Mouse (Mus musculus) left cerebral cortex, adult 2 months (tissue): ENCODE data around the gene Zfp385c. TPM values are rescaled to one million over a fixed set of nuclear protein-coding genes. Genes with fewer than 3 reads are reported as not detected.
A peak's percentile ranks its signal among the peaks of the same experiment; 100 is the strongest.
"Not testable (repeated sequence)": the region's sequence is repeated elsewhere in the genome, so short reads cannot be mapped to it uniquely, and the experiment has no call there.

Source experiments
- DNase-seq, 2 experiments: peaks; one replicate each; pipeline ENCODE4 v3.0.0; 2021 to 2022; ENCODE audit warnings: low spot score in 2 of 2, mixed read lengths in 1 of 2; ENCODE audit errors: extremely low spot score in 1 of 2
- H3K27ac ChIP-seq: fragments of 200-600 bp; 2 replicates; pipeline ENCODE4 v1.8.1; 2022
- H3K4me3 ChIP-seq: fragments of 200-600 bp; 2 replicates; pipeline ENCODE4 v1.8.1; 2022
- CTCF ChIP-seq: fragments of 200-600 bp; IDR thresholded peaks from 2 replicates; pipeline ENCODE4 v1.8.1; 2022; ENCODE audit warnings: antibody characterized with exemption, mild to moderate bottlenecking, moderate library complexity
- intact Hi-C: fragments of 180-260 bp; cut with DNase I; formaldehyde crosslinking; loops from one replicate; pipeline ENCODE4 v1.15.1; 2025
- total RNA-seq, 2 experiments: library from RNA; stranded (reverse); gene quantifications; 2 replicates each; pipeline ENCODE4 v1.2.3; 2021

Gene Zfp385c
- total RNA-seq, 2 experiments from 2014 or later, result 0.16 to 0.26 TPM

DNA sequence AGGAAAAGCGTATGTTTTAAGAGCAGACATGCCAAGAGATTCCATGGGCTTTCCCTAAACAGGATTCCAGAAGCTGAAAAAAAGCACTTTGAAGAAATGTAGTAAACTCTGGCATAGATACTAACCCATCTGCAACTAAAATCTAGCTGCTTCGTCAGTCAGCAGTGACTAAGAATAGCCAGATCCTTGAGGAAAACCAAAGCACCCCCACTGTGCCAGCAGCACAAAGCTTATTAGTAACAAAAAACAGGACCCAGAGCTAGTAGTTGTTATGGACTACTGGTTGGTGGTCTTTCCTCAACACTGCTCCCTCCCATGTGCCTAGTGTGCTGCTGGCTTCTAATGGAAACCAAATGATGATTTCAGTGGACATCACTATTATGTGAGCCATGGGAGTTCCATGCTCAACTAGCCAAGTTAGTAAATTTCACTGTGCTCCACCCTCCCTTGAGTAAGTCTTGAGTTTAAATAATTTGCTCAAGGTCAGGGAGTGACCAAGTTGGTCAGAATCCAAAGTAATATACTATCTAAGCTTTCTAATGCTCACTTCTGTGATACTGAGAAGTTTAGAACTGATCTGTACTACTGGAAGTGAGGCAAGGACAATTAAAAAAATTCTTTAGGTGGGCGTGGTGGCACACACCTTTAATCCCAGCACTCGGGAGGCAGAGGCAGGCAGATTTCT lies 87.8 kb downstream of the Zfp385c start:
- intact Hi-C loops, result no loop called here
- Histone ChIP-seq H3K27ac (peak overlapping the region; percentile 30), H3K4me3 (no peak overlapping the region)
- DNase-seq, result no peak
- no peak for TF ChIP-seq CTCF

GRCm38 (mm10) chr11:100603813-100604212 lies 88.4 kb downstream of the Zfp385c start:
- H3K27ac ChIP-seq, result peak overlapping the region; percentile 30; the same call in 1 of the 2 replicates
- DNase-seq, result no peak
- no peak overlapping the region for H3K4me3 ChIP-seq
- intact Hi-C loops, result no loop called here
- no peak for TF ChIP-seq CTCF

- no peak for TF ChIP-seq CTCF
- intact Hi-C loops, result no loop called here
- DNase-seq, result no peak
- Histone ChIP-seq H3K4me3 (no peak overlapping the region), H3K27ac (no peak overlapping the region)
Measured at GRCm38 (mm10) chr11:100603155-100603554, 89.1 kb downstream of the Zfp385c start.

GRCm38 (mm10) chr11:100601372-100601771 lies 90.9 kb downstream of the Zfp385c start:
- H3K4me3 ChIP-seq, result no peak overlapping the region
- intact Hi-C loops, result no loop called here
- H3K27ac ChIP-seq, result no peak overlapping the region
- TF ChIP-seq CTCF, result no peak
- no peak for DNase-seq

DNA sequence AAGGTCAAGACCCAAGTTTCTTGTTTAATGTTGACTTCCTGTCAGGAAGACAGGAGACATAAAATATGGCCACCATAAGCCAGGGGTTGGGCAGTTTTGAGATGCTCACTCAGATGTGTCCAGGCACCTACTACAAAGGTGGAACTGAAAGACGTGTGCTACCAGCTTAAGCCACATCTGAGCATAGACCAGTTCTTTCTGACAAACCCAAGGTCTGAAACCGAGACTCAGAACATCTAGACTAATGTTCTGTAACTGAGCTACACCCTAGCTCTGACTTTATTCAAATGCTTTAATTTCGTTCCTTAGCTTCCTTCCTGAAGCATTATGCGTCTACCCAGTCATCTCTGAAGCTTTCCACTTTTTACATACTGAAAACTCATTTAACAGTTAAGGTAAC lies 94.2 kb downstream of the Zfp385c start:
- Histone ChIP-seq H3K27ac (no peak overlapping the region), H3K4me3 (no peak overlapping the region)
- TF ChIP-seq CTCF, result no peak
- intact Hi-C loops, result no loop called here
- no peak for DNase-seq

DNA sequence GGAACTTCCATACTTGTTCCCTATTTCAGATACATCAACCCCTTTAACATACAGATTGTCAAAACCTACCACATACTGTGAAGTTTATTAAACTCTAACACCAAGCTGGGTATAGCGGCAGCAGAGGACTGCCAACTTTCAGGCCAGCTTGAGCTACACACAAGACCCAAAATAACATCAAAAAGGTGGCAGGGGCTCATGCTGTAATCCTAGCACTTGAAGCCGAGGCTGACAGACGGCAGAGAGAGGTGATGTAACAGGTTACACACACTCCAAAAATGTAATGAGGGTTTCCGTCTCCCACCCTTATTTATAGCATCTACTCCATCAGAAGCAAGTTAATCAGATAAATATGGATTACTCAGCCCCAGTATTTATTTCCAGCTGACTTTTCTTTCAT lies 96.7 kb downstream of the Zfp385c start:
- no peak for TF ChIP-seq CTCF
- intact Hi-C loops, result no loop called here
- no peak overlapping the region for H3K4me3 ChIP-seq
- H3K27ac ChIP-seq, result no peak overlapping the region
- DNase-seq, result no peak

DNA sequence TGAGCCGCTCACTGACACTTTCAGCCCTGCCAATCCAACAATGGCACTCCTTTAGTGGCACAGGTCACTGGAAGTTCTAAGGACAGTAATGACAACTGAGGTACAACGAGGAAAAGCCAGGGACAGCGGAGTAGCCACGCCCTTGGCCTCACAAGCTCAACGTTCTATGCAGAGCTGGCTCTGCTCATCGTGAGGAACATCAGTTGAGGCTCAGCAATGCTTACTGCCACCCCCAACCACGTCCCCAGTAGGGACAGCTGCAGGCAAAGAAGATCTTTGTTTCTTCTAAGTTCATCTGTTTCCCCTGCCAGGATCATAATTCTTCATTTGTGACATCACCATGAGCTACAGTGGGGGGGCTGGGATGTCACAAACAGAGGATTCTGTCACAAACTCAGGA lies 97.6 kb downstream of the Zfp385c start:
- DNase-seq, result no peak
- intact Hi-C loops, result no loop called here
- H3K27ac ChIP-seq, result peak overlapping the region; percentile 44; the same call in 1 of the 2 replicates
- no peak for TF ChIP-seq CTCF
- H3K4me3 ChIP-seq, result no peak overlapping the region

GRCm38 (mm10) chr11:100592346-100593046 lies 99.8 kb downstream of the Zfp385c start:
- Histone ChIP-seq H3K27ac (peak overlapping the region; percentile 10; the same call in 1 of the 2 replicates), H3K4me3 (no peak overlapping the region)
- DNase-seq, result no peak
- no peak for TF ChIP-seq CTCF
- intact Hi-C loops, result no loop called here

DNA sequence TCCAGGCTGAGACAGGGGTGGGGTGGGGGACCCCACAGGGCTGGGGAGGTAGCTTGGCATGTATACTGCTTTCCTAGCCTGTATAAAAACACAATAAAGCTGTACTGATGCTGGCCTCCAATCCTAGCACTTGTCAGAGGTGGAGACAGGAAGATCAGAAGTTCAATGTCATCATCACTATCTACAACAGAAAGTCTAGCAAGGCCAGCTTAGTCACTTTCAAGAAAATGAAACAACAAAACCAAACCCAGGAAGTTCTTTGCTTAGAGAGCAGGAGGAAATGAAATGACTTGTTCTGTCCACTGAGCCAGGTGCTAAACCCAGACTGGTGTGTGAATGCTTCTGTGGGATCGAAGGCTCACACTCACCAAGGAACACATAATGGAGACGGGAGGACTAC lies 103.8 kb downstream of the Zfp385c start:
- H3K4me3 ChIP-seq, result no peak overlapping the region
- TF ChIP-seq CTCF, result no peak
- H3K27ac ChIP-seq, result no peak overlapping the region
- DNase-seq, result no peak
- intact Hi-C loops, result no loop called here

DNA sequence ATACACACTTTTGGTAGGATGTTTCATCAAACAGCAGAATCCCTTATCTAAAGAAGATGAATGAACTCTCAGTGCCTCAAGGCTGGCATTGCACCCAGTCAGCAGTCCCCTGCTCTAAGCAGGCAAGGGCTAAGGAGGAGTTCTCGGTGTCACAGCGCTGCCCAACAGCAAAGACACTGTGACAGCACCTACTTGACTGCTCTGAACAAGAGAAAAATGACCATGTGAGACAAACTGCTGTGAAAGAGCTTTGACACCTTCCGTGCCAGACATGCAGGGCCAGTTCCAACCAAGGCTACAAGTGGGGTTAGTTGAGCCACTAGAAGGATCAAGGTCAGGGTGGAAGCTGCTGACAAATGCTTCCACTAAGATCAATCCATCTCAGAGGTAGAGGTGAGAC lies 107.1 kb downstream of the Zfp385c start:
- no peak for DNase-seq
- TF ChIP-seq CTCF, result no peak
- no peak overlapping the region for H3K4me3 ChIP-seq

DNA sequence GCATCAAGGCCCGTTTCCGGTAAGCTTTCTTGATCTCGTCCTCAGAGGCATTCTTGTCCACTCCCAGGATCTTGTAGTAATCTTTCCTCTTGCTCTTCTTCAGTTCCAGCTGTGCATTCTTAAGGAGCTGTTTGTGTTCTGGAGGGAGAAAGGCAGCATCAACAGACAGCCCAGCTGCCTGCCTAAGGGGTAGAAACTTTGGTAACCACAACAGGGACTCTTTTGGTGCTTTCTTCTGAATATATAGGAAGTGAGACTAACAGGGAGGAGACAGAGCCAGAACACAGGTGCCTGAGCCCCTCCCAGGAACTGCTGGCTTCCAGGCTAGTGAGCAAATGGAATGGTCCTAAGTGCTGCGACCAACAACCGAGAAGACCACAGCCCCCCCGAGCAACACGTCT lies 107.7 kb downstream of the Zfp385c start:
- intact Hi-C loops, result no loop called here
- DNase-seq, result no peak
- no peak overlapping the region for H3K4me3 ChIP-seq
- no peak for TF ChIP-seq CTCF
- H3K27ac ChIP-seq, result no peak overlapping the region

More for the DNA sequence above, 107.1 kb downstream of the Zfp385c start:
- intact Hi-C loops, result no loop called here
- no peak overlapping the region for H3K27ac ChIP-seq

GRCm38 (mm10) chr11:100582836-100583235 lies 109.4 kb downstream of the Zfp385c start:
- peak overlapping the region; percentile 32; the same call in 1 of the 2 replicates for H3K27ac ChIP-seq
- H3K4me3 ChIP-seq, result no peak overlapping the region
- TF ChIP-seq CTCF, result no peak
- intact Hi-C loops, result no loop called here
- no peak for DNase-seq

- H3K27ac ChIP-seq, intact Hi-C loops, DNase-seq, H3K4me3 ChIP-seq: not testable (repeated sequence)
Measured at GRCm38 (mm10) chr11:100582413-100582812, 109.8 kb downstream of the Zfp385c start.
